Mouse (Mus musculus): Measurements from ENCODE around the gene Gm11549. TPM values are rescaled to one million over a fixed set of nuclear protein-coding genes. Genes with fewer than 3 reads are reported as not detected.

The Gm11549 gene
- not detected in 2 replicates for polyA plus RNA-seq (2012)

DNA sequence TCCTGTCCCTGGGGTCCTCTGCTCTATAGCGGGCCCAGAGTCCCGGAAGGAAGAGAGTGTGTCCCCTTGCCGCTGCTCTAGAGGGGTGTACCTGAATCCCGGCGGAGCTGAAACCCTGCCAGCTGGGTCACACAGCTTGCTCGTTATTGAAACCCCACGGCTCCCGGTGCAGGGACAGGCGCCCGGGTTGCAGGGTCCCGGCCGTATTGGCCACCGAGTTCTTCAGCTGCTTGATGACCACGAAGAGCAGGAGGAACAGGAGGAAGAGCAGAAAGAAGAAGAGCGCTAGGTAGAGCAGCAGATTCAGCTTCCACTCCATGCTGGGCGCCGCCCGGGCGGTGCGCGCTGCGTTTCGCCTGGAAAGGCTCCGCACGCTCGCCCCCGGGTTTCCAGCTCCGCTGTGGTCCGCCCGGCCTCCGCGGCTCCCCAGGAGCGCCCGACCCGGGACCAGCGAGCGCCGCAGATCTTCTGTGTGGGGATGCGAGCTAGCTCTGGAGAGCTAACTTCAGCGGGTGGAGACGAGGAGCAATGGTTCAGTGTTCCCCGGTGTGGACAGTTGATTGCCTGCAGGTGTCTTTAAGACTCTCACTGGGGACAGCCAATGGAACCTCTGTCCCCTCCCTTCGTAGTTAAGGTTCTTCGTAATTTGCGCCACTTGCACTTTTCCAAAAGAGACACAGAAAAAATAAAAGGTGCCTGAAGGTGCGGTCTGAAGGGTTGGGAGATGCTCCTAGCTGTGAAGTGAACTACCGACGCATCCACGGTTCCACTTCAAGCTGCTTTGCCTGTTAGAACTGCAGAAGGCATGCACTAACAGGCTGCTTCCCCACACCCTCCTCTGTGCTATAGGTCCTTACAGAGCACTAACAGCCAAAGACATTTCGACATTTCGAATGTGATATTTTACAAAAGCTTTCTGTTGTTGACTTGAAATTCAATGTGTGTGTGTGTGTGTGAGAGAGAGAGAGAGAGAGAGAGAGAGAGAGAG, at the start of gene Gm11549:
Gm11549 (minus strand) TSS at position 741 of the 988 bp plus-strand sequence.
- Histone ChIP-seq H3K36me3 (ENCODE audit: control insufficient read depth) (no peaks in the 10 kb centered on the region), H3K4me3 (replicated peaks) (no peak within 1 kb of the TSS)

DNA sequence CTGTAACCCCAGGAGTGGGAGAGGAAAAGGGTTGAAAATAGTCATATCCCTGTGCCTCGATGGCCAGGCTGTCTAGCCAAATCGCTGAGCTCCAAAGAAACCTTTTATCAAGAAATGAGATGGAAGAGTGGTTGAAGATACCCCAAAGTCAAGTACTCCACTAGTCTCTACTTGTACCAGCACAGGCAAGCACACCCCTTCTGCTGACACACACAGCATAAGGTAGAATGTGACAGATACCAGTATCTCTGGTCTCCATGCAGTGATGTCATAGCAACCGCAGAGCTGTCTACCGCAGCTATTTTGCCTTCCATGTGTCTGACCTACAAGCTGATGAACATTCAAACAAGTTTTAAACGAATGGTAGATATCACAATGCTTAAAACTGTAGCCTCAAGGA, 48.2 kb upstream of the Gm11549 start:
- Histone ChIP-seq H3K4me1 (ENCODE audit: control insufficient read depth) (peaks cover 39% of the 10 kb centered on the region), H3K27me3 (ENCODE audit: control insufficient read depth) (no peaks in the 10 kb centered on the region), H3K36me3 (ENCODE audit: control insufficient read depth) (peaks cover 66% of the 10 kb centered on the region), H3K9me3 (ENCODE audit: control insufficient read depth, low read length) (no peaks in the 10 kb centered on the region), H3K4me3 (replicated peaks) (peak overlapping the region; percentile 100)
- TF ChIP-seq GATA1 (IDR thresholded peaks at IDR 0.05; ENCODE audit: low read length), result peak; percentile 48; the same call in 1 of the 2 replicates
- peak; percentile 44; the same call in 1 of the 3 replicates for TF ChIP-seq TAL1 (IDR thresholded peaks at IDR 0.05; ENCODE audit: low read length)

More for the DNA sequence above, at the start of gene Gm11549:
- Histone ChIP-seq H3K4me1 (ENCODE audit: control insufficient read depth) (no peaks in the 10 kb centered on the region), H3K27me3 (ENCODE audit: control insufficient read depth) (peaks cover 32% of the 10 kb centered on the region), H3K9me3 (ENCODE audit: control insufficient read depth, low read length) (no peaks in the 10 kb centered on the region)
- TF ChIP-seq TAL1 (IDR thresholded peaks at IDR 0.05; ENCODE audit: low read length), result no peak
- TF ChIP-seq GATA1 (IDR thresholded peaks at IDR 0.05; ENCODE audit: low read length), result no peak

DNA sequence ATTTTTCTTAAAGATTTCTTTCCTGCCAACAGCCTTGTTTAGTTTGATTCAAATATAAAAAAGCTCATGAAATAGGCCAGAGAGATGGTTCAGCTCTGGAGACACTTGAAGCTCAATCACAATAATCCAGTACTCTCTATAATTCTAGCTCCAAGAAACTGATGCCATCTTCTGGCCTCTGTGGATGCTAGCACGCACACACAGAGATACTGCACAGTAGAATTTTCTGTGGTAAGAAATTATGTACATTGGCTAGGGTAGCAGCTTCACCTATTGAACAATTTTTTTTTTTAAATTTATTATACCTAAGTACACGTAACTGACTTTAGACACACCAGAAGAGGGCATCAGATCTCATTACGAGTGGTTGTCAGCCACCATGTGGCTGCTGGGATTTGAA, 42.1 kb upstream of the Gm11549 start:
- TF ChIP-seq TAL1 (IDR thresholded peaks at IDR 0.05; ENCODE audit: low read length), result no peak
- TF ChIP-seq GATA1 (IDR thresholded peaks at IDR 0.05; ENCODE audit: low read length), result no peak
- Histone ChIP-seq H3K27me3 (ENCODE audit: control insufficient read depth) (no peaks in the 10 kb centered on the region), H3K9me3 (ENCODE audit: control insufficient read depth, low read length) (no peaks in the 10 kb centered on the region), H3K4me3 (replicated peaks) (no peak overlapping the region), H3K36me3 (ENCODE audit: control insufficient read depth) (peaks cover 91% of the 10 kb centered on the region), H3K4me1 (ENCODE audit: control insufficient read depth) (peaks cover 37% of the 10 kb centered on the region)

DNA sequence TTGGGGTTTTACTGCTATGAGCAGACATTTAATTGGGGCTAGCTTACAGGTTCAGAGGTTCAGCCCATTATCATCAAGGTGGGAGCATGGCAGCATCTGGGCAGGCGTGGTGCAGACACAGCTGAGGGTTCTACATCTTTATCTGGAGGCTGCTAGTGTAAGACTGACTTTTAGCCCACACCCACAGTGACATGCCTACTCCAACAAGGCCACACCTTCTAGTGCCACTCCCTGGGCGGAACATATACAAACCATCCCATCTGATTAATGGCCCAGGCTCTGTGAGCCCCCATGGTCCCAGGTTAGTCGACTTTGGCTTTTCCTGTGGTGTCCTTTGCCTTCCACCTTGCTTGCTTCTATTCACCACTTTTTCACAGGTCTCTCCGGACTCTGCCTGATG, 38.0 kb upstream of the Gm11549 start:
- TF ChIP-seq GATA1 (IDR thresholded peaks at IDR 0.05; ENCODE audit: low read length) (no peak), TAL1 (IDR thresholded peaks at IDR 0.05; ENCODE audit: low read length) (no peak)
- Histone ChIP-seq H3K4me3 (replicated peaks) (peak overlapping the region; percentile 40), H3K4me1 (ENCODE audit: control insufficient read depth) (peaks cover 23% of the 10 kb centered on the region), H3K36me3 (ENCODE audit: control insufficient read depth) (peaks cover 90% of the 10 kb centered on the region), H3K27me3 (ENCODE audit: control insufficient read depth) (no peaks in the 10 kb centered on the region), H3K9me3 (ENCODE audit: control insufficient read depth, low read length) (no peaks in the 10 kb centered on the region)

DNA sequence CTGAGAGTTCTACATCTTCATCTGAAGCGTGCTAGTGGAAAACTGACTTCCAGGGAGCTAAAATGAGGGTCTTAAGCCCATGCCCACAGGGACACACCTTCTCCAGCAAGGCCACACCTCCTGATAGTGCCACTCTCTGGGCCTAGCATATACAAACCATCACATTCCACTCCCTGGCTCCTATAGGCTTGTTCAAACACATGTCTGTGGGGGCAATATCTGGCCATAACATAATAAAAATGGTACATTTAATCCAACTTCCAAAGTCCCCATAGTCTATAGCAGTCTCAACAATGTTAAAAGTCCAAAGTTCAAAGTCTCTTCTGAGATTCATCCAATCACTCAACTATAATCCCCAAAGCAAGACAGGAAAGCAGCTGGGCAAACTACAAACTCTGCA, 36.0 kb upstream of the Gm11549 start:
- H3K27me3 ChIP-seq (ENCODE audit: control insufficient read depth), result no peaks in the 10 kb centered on the region
- TF ChIP-seq TAL1 (IDR thresholded peaks at IDR 0.05; ENCODE audit: low read length) (no peak), GATA1 (IDR thresholded peaks at IDR 0.05; ENCODE audit: low read length) (no peak)
- H3K4me3 ChIP-seq (replicated peaks), result no peak overlapping the region
- peaks cover 28% of the 10 kb centered on the region for H3K4me1 ChIP-seq (ENCODE audit: control insufficient read depth)
- no peaks in the 10 kb centered on the region for H3K9me3 ChIP-seq (ENCODE audit: control insufficient read depth, low read length)
- peaks cover 78% of the 10 kb centered on the region for H3K36me3 ChIP-seq (ENCODE audit: control insufficient read depth)

DNA sequence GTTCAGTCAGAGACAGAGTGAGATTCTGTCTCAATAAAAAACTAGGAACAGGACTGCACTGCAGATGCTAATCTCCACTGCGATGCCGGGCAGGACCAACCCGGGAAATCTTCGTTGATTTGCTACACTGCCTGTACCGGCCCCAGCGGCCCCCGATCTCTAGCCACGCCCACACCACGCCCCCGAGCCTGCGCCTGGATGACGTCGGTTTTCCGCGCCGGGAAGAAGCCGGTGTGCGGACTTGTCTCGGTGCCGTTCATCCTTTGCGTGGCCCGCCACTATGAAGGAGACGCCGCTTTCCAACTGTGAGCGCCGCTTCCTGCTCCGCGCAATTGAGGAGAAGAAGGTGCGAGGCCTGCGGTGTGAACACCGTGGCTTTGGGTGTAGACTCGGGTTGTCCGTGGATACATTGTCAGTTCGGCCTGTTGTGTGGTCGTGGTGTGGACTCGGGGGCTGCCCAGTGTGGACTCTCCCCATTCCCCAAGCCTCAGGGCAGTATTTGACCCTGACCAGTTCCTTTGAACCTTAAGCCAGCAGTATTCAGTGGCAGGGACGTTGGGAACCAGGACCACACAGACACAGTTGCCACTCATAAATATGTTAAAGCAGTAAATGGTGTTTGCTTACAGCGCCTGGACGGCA, 30.9 kb upstream of the Gm11549 start, which contains the start of gene Exosc9:
Exosc9 (plus strand) TSS at position 201 of the 642 bp plus-strand sequence.
- Histone ChIP-seq H3K27me3 (ENCODE audit: control insufficient read depth) (peaks cover 15% of the 10 kb centered on the region), H3K9me3 (ENCODE audit: control insufficient read depth, low read length) (no peaks in the 10 kb centered on the region), H3K4me3 (replicated peaks) (peak within 1 kb of the TSS; percentile 88), H3K4me1 (ENCODE audit: control insufficient read depth) (peaks cover 20% of the 10 kb centered on the region), H3K36me3 (ENCODE audit: control insufficient read depth) (peaks cover 36% of the 10 kb centered on the region)
- no peak for TF ChIP-seq GATA1 (IDR thresholded peaks at IDR 0.05; ENCODE audit: low read length)
- TF ChIP-seq TAL1 (IDR thresholded peaks at IDR 0.05; ENCODE audit: low read length), result no peak

DNA sequence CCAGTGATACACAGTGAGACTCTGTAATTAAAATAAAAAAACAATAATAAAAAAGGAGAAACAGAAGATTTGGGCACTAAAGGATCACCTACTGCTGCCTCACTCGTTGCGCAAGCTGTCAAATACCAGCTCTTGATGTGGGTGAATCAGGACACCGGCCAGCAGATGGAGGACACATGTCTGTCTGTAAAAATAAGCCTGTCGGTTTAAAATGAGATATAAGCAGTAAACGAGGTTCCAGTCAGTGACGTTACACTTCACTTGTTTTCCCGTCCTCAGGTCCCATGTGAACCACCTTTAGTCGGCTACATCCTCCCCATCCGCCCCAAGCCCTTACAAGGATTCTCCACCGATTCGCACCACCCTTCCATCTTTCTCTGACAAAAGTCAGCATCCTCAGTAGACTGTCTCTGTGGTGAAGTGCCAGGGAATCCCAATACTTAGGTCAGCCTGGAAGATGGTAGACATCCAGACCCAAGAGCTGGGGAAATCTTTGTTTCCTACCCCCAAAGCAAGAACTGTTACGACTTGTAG, 30.3 kb upstream of the Gm11549 start:
- peak overlapping the region; percentile 88 for H3K4me3 ChIP-seq (replicated peaks)
- H3K27me3 ChIP-seq (ENCODE audit: control insufficient read depth), result peaks cover 15% of the 10 kb centered on the region
- TF ChIP-seq TAL1 (IDR thresholded peaks at IDR 0.05; ENCODE audit: low read length) (no peak), GATA1 (IDR thresholded peaks at IDR 0.05; ENCODE audit: low read length) (no peak)
- peaks cover 30% of the 10 kb centered on the region for H3K36me3 ChIP-seq (ENCODE audit: control insufficient read depth)
- H3K4me1 ChIP-seq (ENCODE audit: control insufficient read depth), result peaks cover 18% of the 10 kb centered on the region
- no peaks in the 10 kb centered on the region for H3K9me3 ChIP-seq (ENCODE audit: control insufficient read depth, low read length)

DNA sequence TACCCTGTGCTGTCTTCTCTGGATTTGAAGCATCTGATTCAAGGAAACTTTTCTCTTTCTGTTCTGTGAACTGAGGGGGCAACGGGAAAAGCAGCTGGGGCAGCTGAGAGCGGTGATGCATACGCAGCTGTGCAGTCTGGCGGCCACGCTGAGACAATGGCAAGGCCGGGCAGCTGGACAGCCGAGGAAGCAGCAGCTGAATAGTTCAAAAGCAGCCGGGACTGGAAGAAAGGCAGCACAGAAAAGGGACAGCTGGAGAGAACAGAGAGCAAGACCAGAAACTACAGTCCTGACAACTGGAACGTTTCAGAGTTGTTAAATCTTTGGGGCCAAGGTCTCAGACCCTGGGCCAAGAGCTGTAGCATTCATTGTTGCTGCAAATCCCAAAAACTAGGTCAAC, 29.7 kb upstream of the Gm11549 start:
- TF ChIP-seq GATA1 (IDR thresholded peaks at IDR 0.05; ENCODE audit: low read length), result no peak
- TF ChIP-seq TAL1 (IDR thresholded peaks at IDR 0.05; ENCODE audit: low read length), result no peak
- Histone ChIP-seq H3K4me3 (replicated peaks) (no peak overlapping the region), H3K27me3 (ENCODE audit: control insufficient read depth) (peaks cover 15% of the 10 kb centered on the region), H3K4me1 (ENCODE audit: control insufficient read depth) (peaks cover 18% of the 10 kb centered on the region), H3K36me3 (ENCODE audit: control insufficient read depth) (peaks cover 25% of the 10 kb centered on the region), H3K9me3 (ENCODE audit: control insufficient read depth, low read length) (no peaks in the 10 kb centered on the region)

DNA sequence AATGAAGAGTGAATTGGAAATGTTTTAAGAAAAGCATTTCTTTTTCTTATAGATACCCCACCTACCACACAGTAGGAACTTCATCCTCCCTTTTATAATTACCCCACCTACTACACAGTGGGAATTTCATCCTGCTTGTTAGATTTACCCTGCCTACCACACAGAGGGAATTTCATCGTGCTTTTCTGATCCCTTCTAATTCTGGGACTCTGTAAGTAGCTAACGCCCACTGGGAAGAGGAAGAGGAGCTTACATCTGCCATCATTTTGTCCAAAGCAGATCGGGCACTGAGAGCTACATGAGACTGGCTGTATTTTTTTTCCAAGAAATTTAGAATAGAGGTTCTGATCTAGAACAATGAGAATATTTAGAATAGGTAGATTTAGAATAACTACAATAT, 23.3 kb upstream of the Gm11549 start:
- H3K4me1 ChIP-seq (ENCODE audit: control insufficient read depth), result no peaks in the 10 kb centered on the region
- H3K36me3 ChIP-seq (ENCODE audit: control insufficient read depth), result no peaks in the 10 kb centered on the region
- no peak for TF ChIP-seq GATA1 (IDR thresholded peaks at IDR 0.05; ENCODE audit: low read length)
- no peak for TF ChIP-seq TAL1 (IDR thresholded peaks at IDR 0.05; ENCODE audit: low read length)
- H3K4me3 ChIP-seq (replicated peaks), result no peak overlapping the region
- no peaks in the 10 kb centered on the region for H3K9me3 ChIP-seq (ENCODE audit: control insufficient read depth, low read length)
- no peaks in the 10 kb centered on the region; the same call in 1 of the 2 replicates for H3K27me3 ChIP-seq (ENCODE audit: control insufficient read depth)
